Mouse (Mus musculus): Measurements from ENCODE around the gene Gtf3c2.

Gene Gtf3c2

DNA sequence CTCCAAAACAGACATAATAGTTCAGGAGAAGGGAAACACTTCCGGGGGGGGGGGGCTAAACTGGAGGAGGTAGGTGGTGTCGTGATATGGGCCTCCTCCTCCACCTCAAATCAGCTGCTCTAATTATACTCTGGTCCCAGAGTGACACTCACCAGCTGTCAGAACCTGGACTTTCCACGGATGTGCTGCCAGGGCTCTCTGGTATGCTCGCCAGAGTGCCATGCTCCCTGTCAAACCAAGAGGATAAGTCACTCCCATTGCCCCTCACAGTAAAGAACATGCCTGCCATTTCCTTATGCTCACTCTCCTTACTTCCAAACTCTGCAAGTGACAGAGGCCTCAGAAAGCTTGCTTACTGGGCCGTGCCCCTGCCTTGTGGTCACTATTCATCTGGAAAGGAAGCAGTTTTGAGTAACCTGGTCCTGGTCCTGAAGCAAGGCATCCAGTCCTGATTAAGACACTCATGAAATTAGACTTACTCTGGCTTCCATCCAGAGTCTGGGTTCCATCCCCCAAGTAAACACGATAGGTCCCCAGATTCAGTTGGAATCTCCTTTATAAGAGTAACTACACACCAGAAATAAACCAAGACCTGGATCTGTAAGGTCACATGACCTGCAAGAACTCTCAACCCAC, 26.3 kb downstream of the Gtf3c2 start:
- intact Hi-C loops (cut with DNase I), result no loop called here

DNA sequence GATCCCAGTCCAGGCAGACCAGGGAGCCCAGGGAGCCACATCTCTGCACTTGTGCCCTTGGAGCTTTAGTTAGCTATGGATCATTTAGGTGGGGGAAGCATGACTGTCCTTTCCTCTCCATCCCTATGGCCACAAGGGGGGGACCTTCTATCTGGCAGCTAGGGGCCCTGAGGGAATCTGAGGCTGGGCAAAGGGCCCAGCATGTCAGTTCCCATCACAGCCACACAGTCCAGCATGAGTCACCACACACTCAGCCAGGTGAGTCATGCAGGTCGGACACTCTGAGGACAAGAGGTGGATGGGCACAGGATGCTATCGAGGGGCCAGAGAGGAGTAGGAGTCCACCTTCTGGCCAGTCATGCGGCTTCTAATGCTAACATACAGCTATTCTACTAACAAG, 28.2 kb downstream of the Gtf3c2 start:
- intact Hi-C loops (cut with DNase I), result no loop called here

DNA sequence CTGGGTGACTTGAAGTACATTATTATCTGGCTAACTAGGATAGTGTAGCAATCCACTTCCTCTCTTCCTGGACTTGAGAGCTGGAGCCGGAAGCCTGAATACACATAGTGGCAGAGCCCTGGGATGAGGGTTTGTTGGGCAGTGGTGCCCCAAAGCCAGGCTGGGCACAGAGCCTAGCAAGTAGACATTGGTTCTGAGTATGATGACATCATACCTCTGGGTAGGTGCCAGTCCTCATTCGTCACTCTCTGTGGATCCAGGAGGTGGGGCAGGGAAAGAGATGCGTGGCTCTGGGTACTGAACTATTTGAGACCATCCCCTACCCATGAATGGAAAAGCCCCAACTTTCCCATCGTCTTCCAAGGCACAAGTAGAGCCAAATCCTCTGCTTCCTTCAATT, 30.2 kb downstream of the Gtf3c2 start:
- intact Hi-C loops (cut with DNase I), result no loop called here

DNA sequence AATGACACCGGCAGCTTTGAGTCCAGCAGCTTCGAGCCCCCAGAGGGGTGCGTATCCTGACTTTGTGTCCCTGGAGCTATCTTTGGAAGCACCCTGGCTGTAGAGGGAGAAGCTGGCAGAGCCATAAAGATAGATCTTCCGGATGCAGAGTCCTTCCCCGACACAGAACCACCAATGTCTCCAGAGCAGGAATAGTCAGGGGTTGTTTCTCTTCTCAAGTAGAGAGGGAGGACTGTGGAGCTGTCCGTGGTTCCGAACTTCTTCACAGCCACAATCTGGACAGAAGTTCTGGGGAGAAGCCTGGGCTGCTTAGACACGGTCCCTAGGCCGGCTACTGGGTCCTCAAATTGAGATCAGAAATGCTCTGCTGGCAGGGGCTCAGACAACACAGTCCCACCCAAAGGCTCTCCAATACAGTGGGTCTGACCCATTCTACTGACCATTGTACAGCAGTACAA, 40.9 kb downstream of the Gtf3c2 start:
- intact Hi-C loops (cut with DNase I), result no loop called here

DNA sequence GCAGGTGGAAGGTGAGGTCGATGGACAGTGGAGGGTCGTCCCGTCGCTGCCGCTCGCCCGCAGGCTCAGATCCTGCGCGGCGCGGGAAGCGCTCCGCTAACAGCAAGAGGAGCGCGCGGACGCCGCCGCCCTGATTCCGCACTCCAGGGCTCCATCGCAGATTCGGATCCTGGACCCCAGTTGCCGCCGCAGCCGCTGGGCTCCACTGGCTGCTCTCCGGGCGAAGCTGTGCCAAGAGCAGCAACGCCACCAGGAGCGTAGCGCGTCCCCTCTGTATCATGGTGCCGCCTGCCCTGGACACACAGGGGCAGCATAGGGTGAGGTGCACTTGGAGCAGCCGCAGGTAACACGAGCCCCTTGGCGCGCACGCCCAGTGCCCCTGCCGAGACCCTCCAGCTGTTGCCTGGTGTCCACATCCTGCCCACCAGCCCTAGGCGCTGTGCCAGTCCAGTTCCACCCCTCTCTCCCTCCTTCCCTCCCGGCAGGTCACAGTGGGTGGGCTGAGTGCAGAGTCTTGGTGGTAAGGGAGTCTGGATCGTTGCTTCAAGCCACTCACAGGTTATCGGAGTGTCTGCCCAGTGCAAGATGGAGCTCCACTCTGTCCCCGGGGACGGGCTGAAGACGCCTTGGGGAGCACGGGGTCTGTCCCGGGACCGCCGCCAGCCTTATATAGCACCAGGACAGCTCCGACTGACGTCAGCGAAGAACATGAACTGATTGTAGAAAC, 41.5 kb downstream of the Gtf3c2 start, which contains the start of gene Ucn:
TSS of gene Ucn (minus strand) at position 589 of the 727 bp plus-strand sequence.
- intact Hi-C loops (cut with DNase I), result no loop called here

DNA sequence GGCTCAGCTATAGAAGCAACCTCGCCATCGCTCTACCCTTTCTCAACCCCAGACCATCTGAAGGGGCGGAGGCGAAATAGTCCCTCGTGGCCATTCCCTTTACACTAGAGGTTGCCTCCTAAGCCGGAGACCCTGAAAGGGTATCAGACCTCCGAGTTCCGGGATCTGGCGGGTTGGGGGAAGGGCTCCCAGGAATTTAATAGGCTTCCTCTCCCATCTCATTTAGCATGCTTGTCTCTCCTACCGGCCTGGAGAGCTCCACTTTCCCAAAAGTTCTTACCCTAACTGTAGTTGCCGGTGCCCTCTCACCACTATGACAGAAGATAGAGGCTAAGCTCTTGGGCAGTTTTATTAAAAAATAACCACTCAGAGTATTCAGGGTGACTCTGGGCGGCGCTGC, 42.3 kb downstream of the Gtf3c2 start:
- intact Hi-C loops (cut with DNase I), result no loop called here

DNA sequence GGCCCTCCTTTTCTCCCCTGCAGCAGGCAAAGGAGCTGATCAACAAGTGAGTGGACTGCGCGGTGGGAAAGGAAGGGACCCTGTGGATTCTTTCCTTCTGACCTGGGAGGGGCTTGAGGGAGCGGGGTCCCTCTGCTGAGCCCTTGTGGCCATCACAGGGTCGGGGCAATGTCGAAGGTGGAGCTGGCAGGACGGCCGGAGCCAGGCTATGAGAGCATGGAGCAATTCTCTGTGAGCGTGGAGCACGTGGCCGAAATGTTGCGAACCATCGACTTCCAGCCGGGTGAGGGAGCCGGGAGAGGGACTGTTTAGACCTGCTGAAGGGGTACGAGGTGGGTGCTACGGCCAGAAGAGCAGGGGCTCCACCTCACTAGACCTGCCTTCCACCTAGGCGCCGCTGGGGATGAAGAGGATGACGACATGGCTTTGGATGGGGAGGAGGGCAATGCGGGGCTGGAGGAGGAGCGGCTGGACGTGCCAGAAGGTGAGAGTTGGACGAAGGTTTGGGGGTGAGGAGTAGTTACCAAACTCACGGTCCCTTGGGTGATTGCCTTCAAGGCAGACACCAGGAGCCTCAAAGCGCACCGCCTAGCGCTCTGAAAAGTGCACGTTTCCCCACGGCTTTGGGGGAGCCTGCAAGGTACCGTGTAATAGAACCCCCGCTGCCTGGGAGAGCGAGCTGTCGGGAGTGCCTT, 43.1 kb downstream of the Gtf3c2 start:
- intact Hi-C loops (cut with DNase I), result no loop called here

DNA sequence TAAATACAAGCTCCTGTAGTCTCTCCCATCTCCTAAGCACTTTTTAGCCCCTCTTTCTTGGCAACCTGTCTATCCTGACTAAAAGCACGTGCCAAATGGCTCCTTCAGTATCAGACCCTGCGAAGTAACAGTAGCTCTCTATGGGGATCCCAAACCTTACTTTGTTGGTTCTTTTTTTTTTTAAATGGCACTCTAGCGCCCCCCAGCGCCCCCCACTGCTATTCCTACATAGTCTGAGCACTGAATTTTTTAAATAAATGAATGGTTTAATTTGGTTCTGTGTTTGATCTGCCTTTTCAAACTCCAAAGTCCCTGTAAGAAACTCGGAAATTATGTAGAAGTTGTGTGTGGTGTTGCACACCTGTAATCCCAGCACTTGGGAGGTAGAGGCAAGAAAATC, 53.9 kb downstream of the Gtf3c2 start:
- intact Hi-C loops (cut with DNase I), result no loop called here

DNA sequence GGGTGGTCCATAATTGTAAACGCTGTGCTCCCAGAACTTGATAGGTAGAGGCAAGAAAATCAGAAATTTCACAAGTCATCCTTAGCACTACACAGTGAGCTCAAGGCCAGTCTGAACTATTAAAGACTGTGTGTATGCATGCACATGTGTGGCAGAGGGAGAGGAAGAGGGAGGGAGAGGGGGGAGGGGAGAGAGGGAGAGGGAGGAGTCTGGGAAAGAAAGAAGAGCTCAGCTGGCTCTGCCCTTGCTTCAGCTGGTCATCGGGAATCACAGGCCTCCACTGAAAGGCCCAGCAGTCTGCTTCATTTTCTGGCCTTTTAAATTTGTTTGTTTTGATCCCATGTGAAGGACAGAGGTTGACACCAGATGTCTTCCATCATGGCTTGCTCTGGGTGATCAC, 56.5 kb downstream of the Gtf3c2 start:
- intact Hi-C loops (cut with DNase I), result no loop called here

DNA sequence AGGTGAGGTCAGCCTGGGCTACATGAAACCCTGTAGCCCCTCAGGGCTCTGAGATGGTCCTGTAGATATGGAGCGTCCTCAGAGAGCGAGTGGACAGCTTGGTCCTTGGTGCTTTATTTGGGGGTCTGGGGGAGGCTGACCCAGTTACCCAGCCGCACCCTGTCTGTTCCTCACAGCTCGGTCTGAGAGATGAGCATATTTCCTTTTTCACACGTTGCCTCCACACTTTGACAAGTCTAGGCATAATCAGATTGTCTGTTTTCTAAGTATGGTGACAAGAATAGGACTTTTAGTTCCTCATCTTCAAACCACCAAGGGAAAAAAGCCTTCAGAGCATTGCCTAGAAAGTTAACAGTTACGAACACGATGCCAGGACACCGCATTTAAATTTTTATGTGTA, 58.8 kb downstream of the Gtf3c2 start:
- intact Hi-C loops (cut with DNase I), result no loop called here

DNA sequence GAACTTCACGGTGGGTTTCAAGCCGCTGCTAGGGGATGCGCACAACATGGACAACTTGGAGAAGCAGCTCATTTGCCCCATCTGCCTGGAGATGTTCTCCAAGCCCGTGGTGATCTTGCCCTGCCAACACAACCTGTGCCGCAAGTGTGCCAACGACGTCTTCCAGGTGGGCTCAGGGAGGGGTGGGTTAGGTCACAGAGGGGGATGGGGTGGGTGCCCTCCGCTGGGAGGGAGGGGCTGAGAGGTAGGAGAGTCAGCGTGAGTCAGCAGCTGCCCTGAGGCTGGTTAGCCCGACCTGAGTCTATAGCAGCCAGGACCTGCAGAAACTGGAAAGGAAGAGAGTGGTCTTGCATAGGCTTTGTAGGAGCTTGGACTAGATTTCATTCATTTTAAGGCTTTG, 63.0 kb downstream of the Gtf3c2 start:
- intact Hi-C loops (cut with DNase I), result no loop called here

DNA sequence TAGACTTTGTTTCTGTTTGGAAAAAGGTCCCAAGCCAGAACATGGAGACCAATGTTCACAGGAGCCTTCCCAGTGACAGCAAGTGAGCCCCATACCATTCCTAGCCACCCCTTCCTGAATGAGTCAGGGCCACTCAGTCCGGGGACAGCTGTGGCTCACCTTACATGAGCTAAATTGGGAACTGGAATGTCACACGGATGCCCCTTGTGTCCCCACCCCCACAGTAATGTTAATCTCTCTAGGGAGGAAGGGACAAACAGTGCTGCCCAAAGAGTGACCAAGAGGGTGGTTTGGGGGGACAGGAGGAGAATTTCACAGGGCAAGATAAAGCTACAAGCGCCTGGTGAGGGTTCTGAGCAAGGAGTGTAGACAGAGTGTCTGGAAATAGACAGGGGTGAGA, 63.6 kb downstream of the Gtf3c2 start, which contains the start of gene Trim54:
TSS of gene Trim54 (plus strand) at position 359 of the 400 bp plus-strand sequence.
- intact Hi-C loops (cut with DNase I), result no loop called here

DNA sequence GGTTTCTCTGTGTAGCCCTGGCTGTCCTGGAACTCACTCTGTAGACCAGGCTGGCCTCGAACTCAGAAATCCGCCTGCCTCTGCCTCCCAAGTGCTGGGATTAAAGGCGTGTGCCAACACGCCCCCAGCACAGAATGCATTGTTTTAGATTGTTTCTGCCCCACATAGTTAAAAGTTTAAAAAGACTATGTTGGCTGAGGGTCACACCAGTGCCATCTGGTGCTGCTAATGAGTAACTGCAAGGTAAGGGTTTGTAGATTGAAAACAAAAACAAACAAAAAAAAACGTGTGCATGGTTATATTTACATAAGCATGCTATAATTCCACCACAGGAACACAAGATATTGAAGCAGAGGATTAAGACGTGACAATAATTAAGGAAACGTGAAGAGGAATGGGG, 69.2 kb downstream of the Gtf3c2 start:
- intact Hi-C loops (cut with DNase I), result no loop called here

DNA sequence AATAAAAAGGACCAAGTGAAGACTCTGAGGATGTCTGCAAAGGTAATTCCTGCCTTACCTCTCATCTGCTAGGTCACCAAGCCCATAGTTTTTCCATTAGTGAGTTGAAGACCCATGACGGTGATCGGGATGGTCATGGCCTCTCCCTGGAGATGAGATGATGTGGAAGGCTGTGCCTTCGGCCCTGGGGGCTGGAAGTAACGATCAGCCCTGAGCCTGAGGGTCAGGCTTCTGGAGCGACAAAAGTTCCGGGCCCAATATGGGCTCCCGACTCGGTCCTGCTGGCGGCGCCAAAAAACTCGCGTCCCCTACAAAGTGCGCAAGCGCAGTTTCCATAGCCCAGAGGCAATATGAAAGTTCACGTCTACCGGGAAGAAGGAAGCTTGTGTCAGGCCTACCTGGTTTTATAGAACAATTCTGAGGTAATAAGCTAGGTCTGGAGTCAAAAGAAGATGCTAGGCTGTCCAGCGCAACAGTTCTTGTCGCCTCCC, 71.9 kb downstream of the Gtf3c2 start, which contains the start of gene Slc30a3:
TSS of gene Slc30a3 (minus strand) at position 238 of the 491 bp plus-strand sequence.
- intact Hi-C loops (cut with DNase I), result no loop called here

Data from adrenal gland (tissue).